Mouse (Mus musculus) brain, embryonic 14.5 days (tissue): ENCODE results near the gene Tmem38b. TPM values are rescaled to one million over a fixed set of nuclear protein-coding genes. Genes with fewer than 3 reads are reported as not detected.
A peak's percentile ranks its signal among the peaks of the same experiment; 100 is the strongest.

Experiments used
- DNase-seq: peaks from one replicate; pipeline ENCODE4 v3.0.0-alpha.2; 2011; ENCODE audit warnings: low read depth
- CTCF ChIP-seq: fragments of 200-500 bp; IDR thresholded peaks from 2 replicates; pipeline ENCODE4 v1.5.1; 2012; ENCODE audit warnings: inconsistent platforms, mild to moderate bottlenecking, moderate library complexity, borderline replicate concordance; ENCODE audit not compliant: insufficient read depth, insufficient read length; ENCODE audit errors: extremely low read depth
- POLR2A ChIP-seq: fragments of 200-500 bp; IDR thresholded peaks from 2 replicates; pipeline ENCODE4 v1.6.1; 2012; ENCODE audit warnings: mild to moderate bottlenecking, inconsistent platforms, borderline replicate concordance; ENCODE audit not compliant: poor library complexity, insufficient read depth, insufficient read length, severe bottlenecking; ENCODE audit errors: extremely low read depth
- polyA plus RNA-seq: library from polyadenylated mRNA; depleted of rRNA; stranded (reverse); fragments of >200 nt; gene quantifications from 2 replicates; pipeline ENCODE4 v1.2.3, GENCODE M21; 2012; rRNA removed

Tmem38b gene
- polyA plus RNA-seq, 1 experiment = 7.0 TPM

DNA sequence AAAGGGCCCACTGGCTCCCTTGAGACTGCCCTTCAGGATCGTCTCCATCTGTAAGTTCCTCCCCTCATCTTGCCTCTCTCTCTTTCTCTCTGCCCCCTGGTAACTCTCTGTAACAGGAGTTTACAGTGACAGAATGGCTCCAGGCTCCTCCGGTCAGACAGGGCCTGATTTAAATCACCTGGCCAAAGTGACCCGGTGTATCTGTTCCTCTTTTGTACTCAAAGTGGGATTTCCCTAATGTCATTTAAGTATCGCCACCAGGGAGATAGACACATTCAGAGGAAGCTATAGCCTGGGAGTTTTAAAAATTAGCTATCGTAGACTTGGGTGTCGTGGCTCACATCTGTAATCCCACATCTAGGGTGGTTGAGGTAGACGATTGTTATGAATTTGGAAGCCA is 78.5 kb downstream of the Tmem38b start:
- DNase-seq = no peak

GRCm38 (mm10) chr4:53905537-53905936 is 79.7 kb downstream of the Tmem38b start:
- peak; percentile 26 for DNase-seq
- TF ChIP-seq CTCF (peak; percentile 52), POLR2A (no peak)

More for the DNA sequence above, 78.5 kb downstream of the Tmem38b start:
- TF ChIP-seq POLR2A = no peak
- no peak for TF ChIP-seq CTCF

- TF ChIP-seq CTCF (no peak), POLR2A (no peak)
- no peak for DNase-seq
Measured at GRCm38 (mm10) chr4:53907071-53907470, 81.2 kb downstream of the Tmem38b start.

Other genes starting within 250 kb of the Tmem38b start
- gene Fsd1l, start 194.6 kb upstream of the Tmem38b start, polyA plus RNA-seq = 24.9 and 27.1 TPM in 2 replicates
- gene Fktn, start 112.0 kb upstream of the Tmem38b start, polyA plus RNA-seq = 14.5 and 16.0 TPM in 2 replicates
- gene Tal2, start 46.3 kb upstream of the Tmem38b start, polyA plus RNA-seq = 8.8 and 13.0 TPM in 2 replicates